Comparison of ENCODE assay signal across 8 mouse cellular contexts in genomic region chr12:40223082-40223619, GRCm38 (mm10). TPM values are rescaled to one million over a fixed set of nuclear protein-coding genes. Genes with fewer than 3 reads are reported as not detected.
DNase-seq lines count a peak whose midpoint lies in the region; ATAC-seq and TF ChIP-seq lines count a peak whose summit lies in the region.

No protein-coding gene starts in this region.

- peak overlapping the region; percentile 89 for H3K27ac ChIP-seq in cortical plate, adult 2 months (ENCODE audit: insufficient read depth, low read length)

- peak overlapping the region; percentile 99 for H3K4me3 ChIP-seq in cortical plate, adult 2 months (ENCODE audit: insufficient read depth, low read length)

- H3K4me1 ChIP-seq in cortical plate, adult 2 months (ENCODE audit: control insufficient read depth, insufficient read depth, low read length), result peaks cover 4% of the 10 kb centered on the region

- TF ChIP-seq POLR2A in cortical plate, adult 2 months (IDR thresholded peaks at IDR 0.05; ENCODE audit: extremely low read depth, insufficient read depth, low read length), result peak; percentile 99

- TF ChIP-seq CTCF in cortical plate, adult 2 months (IDR thresholded peaks at IDR 0.05; ENCODE audit: extremely low read depth, insufficient read depth, low read length), result no peak

- DNase-seq in gastrocnemius, postnatal 10 days, result peak; percentile 99
- peak; percentile 99 for DNase-seq in induced T-regulatory cell, adult 2 months (ENCODE audit: low read depth)
- DNase-seq in left cerebral cortex, adult 9 months (ENCODE audit: low spot score in 2 of 2), result peak; percentile 99
- peak; percentile 100 for DNase-seq in right cerebral cortex, postnatal 14 days
- peak; percentile 97 to 99 for DNase-seq in urinary bladder, postnatal 36 days (ENCODE audit: low spot score in 2 of 2)

- peak; percentile 84 for ATAC-seq in activated CD4-positive, CD25-positive, alpha-beta regulatory T cell, adult 4 months
- ATAC-seq in megakaryocyte progenitor cell, adult 5-6 weeks (replicated peaks; ENCODE audit: poor library complexity), result peak; percentile 81

RNA-seq across cellular contexts. Expression of gene Lsmem1, which starts 23.9 kb away (rescaled TPM):
- under 1 TPM in 1 of 2 experiments, not detected in 1; 0.63 TPM for polyA plus RNA-seq in activated CD4-positive, CD25-positive, alpha-beta regulatory T cell, adult 4 months (2017; shearing (Covaris generic))
- 0.81 and 0.86 TPM in 2 replicates for polyA plus RNA-seq in cortical plate, adult 2 months (2012; rRNA removed)
- total RNA-seq in gastrocnemius, postnatal 10 days (2021), result 10 to 100 TPM; 40.8 to 45.7 TPM
- not detected in 2 replicates for total RNA-seq in megakaryocyte progenitor cell, adult 5-6 weeks (2015)
- 0.24 and 0.54 TPM in 2 replicates for total RNA-seq in megakaryocyte progenitor cell, adult 5-6 weeks (2017)

RNA-seq across cellular contexts. Expression of gene Ifrd1, which starts 25.2 kb away (rescaled TPM):
- polyA plus RNA-seq in activated CD4-positive, CD25-positive, alpha-beta regulatory T cell, adult 4 months (2017; shearing (Covaris generic)), result 10 to 100 TPM; 51.8 to 63.0 TPM
- polyA plus RNA-seq in cortical plate, adult 2 months (2012; rRNA removed), result 69.2 and 70.4 TPM in 2 replicates
- 10 to 100 TPM; 78.5 to 81.5 TPM for total RNA-seq in gastrocnemius, postnatal 10 days (2021)
- 145 and 175 TPM in 2 replicates for total RNA-seq in megakaryocyte progenitor cell, adult 5-6 weeks (2015)
- 111 and 112 TPM in 2 replicates for total RNA-seq in megakaryocyte progenitor cell, adult 5-6 weeks (2017)

Comparison
In these comparisons a context has a peak if more than half of its experiments do, and no peak if none do; other contexts are left out.
1. Peak in every context shown above with its lines: DNase-seq, ATAC-seq, H3K4me3 ChIP-seq and H3K27ac ChIP-seq.
2. RNA of gene Lsmem1, which starts 23.9 kb away (total RNA-seq): 40.8 to 45.7 TPM in gastrocnemius, postnatal 10 days; 0.24 to 0.54 TPM in megakaryocyte progenitor cell, adult 5-6 weeks; every median in the first group is over 10 times any median in the second.